Mouse (Mus musculus) intestine, embryonic 16.5 days (tissue): ENCODE data around the gene Fhad1. TPM values are rescaled to one million over a fixed set of nuclear protein-coding genes. Genes with fewer than 3 reads are reported as not detected.
"Not testable (repeated sequence)": the region's sequence is repeated elsewhere in the genome, so short reads cannot be mapped to it uniquely, and the experiment has no call there.

Experiments used
- ATAC-seq: fragments of 200-750 bp; cut with Nextera tagmentation; 2 replicates; pipeline ENCODE4 v1.8.0; 2017; ENCODE audit warnings: moderate TSS enrichment, moderate library complexity
- H3K27ac ChIP-seq: fragments of 300-500 bp; sonication (generic); 2 replicates; pipeline ENCODE4 v1.5.1; 2014; ENCODE audit warnings: mild to moderate bottlenecking, low read length
- H3K27me3 ChIP-seq: fragments of 300-500 bp; sonication (generic); replicated peaks from 2 replicates; pipeline ENCODE4 v1.6.1; 2014; ENCODE audit warnings: low read length, control low read depth, mixed read lengths; ENCODE audit not compliant: control insufficient read depth, insufficient read depth
- H3K36me3 ChIP-seq: fragments of 300-500 bp; sonication (generic); 2 replicates; pipeline ENCODE4 v1.6.1; 2014; ENCODE audit warnings: low read length, control low read depth; ENCODE audit not compliant: control insufficient read depth, insufficient read depth
- H3K4me1 ChIP-seq: fragments of 300-500 bp; sonication (generic); 2 replicates; pipeline ENCODE4 v1.6.1; 2014; ENCODE audit warnings: low read length, control low read depth, mixed read lengths; ENCODE audit not compliant: control insufficient read depth, insufficient read depth
- H3K4me2 ChIP-seq: fragments of 300-500 bp; sonication (generic); 2 replicates; pipeline ENCODE4 v1.6.1; 2014; ENCODE audit warnings: low read depth, low read length, control low read depth
- H3K4me3 ChIP-seq: fragments of 300-500 bp; sonication (generic); 2 replicates; pipeline ENCODE4 v1.5.1; 2014; ENCODE audit warnings: mild to moderate bottlenecking, low read length
- H3K9ac ChIP-seq: fragments of 300-500 bp; sonication (generic); 2 replicates; pipeline ENCODE4 v1.6.1; 2014; ENCODE audit warnings: low read depth, low read length
- H3K9me3 ChIP-seq: fragments of 300-500 bp; sonication (generic); 2 replicates; pipeline ENCODE4 v1.6.1; 2016; ENCODE audit warnings: low read length, control low read depth; ENCODE audit not compliant: control insufficient read depth
- WGBS: fragments of 180-500 bp; shearing (Covaris S2); extraction: QIAGEN DNeasy Blood & Tissue Kit; methylation state at CpG from one replicate; pipeline ENCODE4 v1.1.7; 2014; 5-methylcytosine and 5-hydroxymethylcytosine counted together
- polyA plus RNA-seq: library from polyadenylated mRNA; unstranded; fragments of >200 nt; fragmentation: Nextera tagmentation; extraction: Ambion mirVana; gene quantifications from 2 replicates; pipeline ENCODE4 v1.2.1, GENCODE M21; 2015

Fhad1 gene
- polyA plus RNA-seq, 1 experiment from 2014 or later = 2.3 TPM

DNA sequence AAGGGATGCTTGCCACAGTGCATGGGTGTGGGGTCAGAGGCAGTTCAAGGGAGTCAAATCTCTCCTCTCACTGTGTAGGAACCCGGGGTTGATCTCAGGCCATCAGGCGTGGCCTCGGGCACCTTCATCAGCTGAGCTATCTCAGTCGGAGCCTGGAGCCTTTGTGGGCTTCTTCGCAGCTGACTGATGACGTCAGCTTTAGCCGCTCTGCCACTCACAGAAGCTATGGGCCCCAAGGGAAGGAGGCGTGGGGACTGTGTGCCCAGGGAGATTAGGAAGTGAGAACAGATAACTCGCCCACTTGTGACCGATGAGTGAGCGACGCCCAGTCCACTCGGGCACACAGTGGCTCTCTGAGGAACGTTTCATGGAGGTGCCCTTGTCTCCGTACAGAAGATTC, 2.8 kb upstream of the Fhad1 start:
- Histone ChIP-seq H3K9me3 (no peaks in the 10 kb centered on the region), H3K9ac (no peak overlapping the region), H3K4me3 (no peak overlapping the region), H3K27me3 (no peaks in the 10 kb centered on the region), H3K36me3 (no peaks in the 10 kb centered on the region), H3K4me1 (peaks cover 14% of the 10 kb centered on the region), H3K4me2 (no peak overlapping the region), H3K27ac (no peak overlapping the region)
- WGBS = 37% methylated on average over 15 of the region's 15 CpGs
- ATAC-seq = peak; percentile 33

DNA sequence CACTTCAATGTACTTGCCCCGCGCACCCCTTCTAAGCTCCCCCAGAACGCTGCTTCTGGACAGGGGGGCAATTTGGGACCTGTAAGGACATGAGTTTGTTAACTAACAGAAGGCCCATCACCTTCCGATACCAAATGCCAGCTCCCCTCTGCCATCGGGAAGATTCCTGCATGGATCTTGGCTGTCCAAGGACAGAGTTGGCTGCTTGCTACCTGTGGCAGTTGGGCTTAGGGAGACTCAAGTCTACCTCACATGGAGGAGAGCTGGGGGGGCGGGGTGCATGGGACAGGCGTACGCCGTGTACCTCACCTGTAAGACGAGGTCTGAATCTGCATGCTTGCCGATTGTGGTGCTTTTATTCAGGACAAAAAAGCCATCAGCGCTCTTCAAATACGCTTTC, 3.6 kb downstream of the Fhad1 start:
- Histone ChIP-seq H3K4me3 (no peak overlapping the region), H3K27me3 (no peaks in the 10 kb centered on the region), H3K9me3 (no peaks in the 10 kb centered on the region), H3K4me2 (no peak overlapping the region), H3K27ac (no peak overlapping the region), H3K36me3 (no peaks in the 10 kb centered on the region), H3K4me1 (peaks cover 25% of the 10 kb centered on the region), H3K9ac (no peak overlapping the region)
- no peak for ATAC-seq
- WGBS = 91% methylated on average over 13 of the region's 13 CpGs

DNA sequence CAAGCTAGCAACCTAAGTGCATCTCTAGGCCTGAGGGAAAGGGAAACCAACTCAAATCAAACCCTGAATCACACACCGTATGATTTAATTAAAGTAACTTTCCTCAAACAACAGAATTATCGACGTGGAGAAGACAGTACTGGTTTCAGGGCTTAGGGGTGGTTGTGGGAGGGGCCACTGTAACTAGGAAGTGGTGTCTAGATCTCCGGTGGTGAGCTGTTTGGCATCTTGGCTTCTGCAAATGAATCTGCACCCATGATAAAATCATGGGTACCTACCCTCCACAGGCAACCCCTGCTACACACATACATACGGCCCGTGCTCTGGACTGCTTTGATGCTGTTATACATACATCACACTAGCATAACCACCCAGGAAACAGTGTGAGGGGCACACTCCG, 4.4 kb downstream of the Fhad1 start:
- Histone ChIP-seq H3K36me3 (no peaks in the 10 kb centered on the region), H3K4me3 (no peak overlapping the region), H3K27ac (no peak overlapping the region), H3K27me3 (no peaks in the 10 kb centered on the region), H3K4me2 (no peak overlapping the region), H3K9me3 (no peaks in the 10 kb centered on the region), H3K4me1 (peaks cover 26% of the 10 kb centered on the region), H3K9ac (no peak overlapping the region)
- WGBS = 70% methylated on average over 7 of the region's 7 CpGs
- no peak for ATAC-seq

DNA sequence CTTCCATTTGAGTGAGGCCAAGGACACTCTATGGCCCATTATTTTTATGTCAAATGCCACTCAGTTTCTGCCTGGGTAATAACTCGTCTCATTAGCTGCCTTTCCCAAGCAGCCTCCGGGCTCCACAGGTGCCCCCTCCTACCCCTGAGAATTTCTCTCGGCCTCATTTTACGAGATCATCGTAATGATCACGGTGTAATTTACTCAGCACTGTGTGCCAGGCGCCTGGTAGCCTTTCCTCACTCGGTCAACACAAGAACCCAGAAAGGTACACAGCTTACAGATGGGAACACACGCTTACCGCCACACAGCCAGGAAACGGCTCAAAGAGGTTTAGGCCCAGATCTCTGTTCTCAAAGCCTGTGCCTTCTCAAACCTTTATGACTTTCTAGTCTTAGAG, 6.7 kb downstream of the Fhad1 start:
- Histone ChIP-seq H3K9ac (no peak overlapping the region), H3K4me1 (peaks cover 19% of the 10 kb centered on the region), H3K36me3 (no peaks in the 10 kb centered on the region), H3K27me3 (no peaks in the 10 kb centered on the region), H3K9me3 (no peaks in the 10 kb centered on the region), H3K27ac (peak overlapping the region; percentile 57), H3K4me2 (no peak overlapping the region), H3K4me3 (no peak overlapping the region)
- 54% methylated on average over 11 of the region's 11 CpGs for WGBS
- peak; percentile 26 for ATAC-seq

DNA sequence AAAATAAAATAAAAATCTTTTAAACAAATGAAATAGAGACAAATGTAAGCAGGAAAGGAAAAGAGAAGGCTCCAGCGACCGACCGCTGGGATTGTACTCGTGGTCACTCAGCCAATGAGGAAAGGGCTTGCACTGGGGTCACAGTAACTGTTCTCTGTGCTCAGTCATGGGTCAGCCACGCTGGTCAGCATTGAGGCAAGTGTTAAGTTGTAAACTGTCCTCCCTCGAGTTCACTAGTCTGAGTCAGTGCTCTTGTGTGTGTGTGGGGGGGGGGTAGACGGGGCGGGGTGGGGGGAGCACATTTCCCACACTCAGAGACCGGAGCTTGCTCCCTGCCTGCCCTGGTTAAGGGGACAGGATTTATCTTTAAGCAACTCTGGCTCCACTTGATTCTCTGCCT, 14.3 kb downstream of the Fhad1 start:
- Histone ChIP-seq H3K9ac (no peak overlapping the region), H3K4me2 (no peak overlapping the region), H3K27me3 (no peaks in the 10 kb centered on the region), H3K4me1 (peaks cover 24% of the 10 kb centered on the region), H3K27ac (peak overlapping the region; percentile 27; the same call in 1 of the 2 replicates), H3K9me3 (no peaks in the 10 kb centered on the region), H3K36me3 (no peaks in the 10 kb centered on the region), H3K4me3 (no peak overlapping the region)
- WGBS = 56% methylated on average over 9 of the region's 9 CpGs
- ATAC-seq = no peak

DNA sequence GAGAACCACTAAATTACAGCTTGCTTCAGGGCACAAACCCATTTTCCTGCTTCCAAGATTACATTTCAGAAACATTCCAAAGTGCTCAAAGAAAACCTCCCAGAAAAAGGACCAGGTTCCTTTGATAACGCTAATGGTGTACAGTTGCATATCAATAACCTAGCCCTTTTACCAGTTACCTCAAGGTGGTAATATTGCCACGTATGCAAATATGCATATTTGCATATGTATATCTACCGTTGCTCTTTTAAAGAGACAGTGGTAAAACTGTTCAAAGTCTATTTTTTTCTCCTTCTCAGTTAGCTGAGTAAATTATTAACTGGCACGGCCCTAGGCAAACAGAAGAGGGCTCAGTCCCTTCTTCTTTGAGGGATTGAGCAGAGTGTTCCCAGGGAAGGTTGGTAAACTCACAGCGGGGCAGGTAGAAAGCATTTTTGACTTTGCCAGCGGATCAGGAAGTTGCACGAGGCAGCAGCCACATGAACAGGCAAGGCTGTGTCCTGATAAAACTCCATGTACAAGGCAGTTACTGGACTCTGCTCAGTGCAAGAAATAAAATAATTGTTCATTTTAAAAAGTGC, 15.3 kb downstream of the Fhad1 start:
- no peak overlapping the region for H3K4me2 ChIP-seq
- WGBS = 42% methylated on average over 7 of the region's 7 CpGs
- H3K4me3 ChIP-seq = no peak overlapping the region
- no peaks in the 10 kb centered on the region for H3K9me3 ChIP-seq
- no peaks in the 10 kb centered on the region for H3K27me3 ChIP-seq
- no peak overlapping the region for H3K9ac ChIP-seq
- ATAC-seq = peak; percentile 89
- peaks cover 24% of the 10 kb centered on the region for H3K4me1 ChIP-seq
- peak overlapping the region; percentile 97 for H3K27ac ChIP-seq
- no peaks in the 10 kb centered on the region for H3K36me3 ChIP-seq

DNA sequence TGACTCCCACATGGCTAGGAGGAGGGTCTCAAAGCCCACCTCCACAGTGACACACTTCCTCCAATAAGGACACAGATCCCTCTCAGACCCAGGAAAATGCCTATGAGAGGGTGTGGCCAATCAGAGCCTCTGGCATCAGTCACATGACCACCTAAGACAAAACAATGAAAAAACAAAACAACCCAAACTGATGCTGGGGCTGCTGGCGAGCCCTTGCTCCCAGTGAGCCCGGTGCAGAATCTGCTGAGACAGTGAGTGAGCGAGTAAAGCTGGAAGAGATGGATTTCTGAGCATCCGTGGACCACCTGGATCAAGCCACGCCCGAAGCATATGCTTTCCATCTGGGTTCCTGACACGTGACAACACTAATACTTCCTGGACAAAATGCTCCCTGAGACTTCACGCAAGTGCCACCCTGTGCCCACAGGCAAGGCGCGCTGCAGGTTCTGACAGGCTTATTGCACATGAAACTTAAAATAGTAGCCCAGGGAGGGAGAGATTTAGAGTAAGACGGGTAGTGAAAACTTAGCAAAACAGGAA, 16.5 kb downstream of the Fhad1 start:
- Histone ChIP-seq H3K27me3 (no peaks in the 10 kb centered on the region), H3K9me3 (no peaks in the 10 kb centered on the region), H3K27ac (peak overlapping the region; percentile 46), H3K4me1 (peaks cover 24% of the 10 kb centered on the region), H3K36me3 (no peaks in the 10 kb centered on the region), H3K9ac (no peak overlapping the region), H3K4me3 (peak overlapping the region; percentile 22), H3K4me2 (peak overlapping the region; percentile 41)
- ATAC-seq = no peak
- WGBS = 36% methylated on average over 11 of the region's 11 CpGs

DNA sequence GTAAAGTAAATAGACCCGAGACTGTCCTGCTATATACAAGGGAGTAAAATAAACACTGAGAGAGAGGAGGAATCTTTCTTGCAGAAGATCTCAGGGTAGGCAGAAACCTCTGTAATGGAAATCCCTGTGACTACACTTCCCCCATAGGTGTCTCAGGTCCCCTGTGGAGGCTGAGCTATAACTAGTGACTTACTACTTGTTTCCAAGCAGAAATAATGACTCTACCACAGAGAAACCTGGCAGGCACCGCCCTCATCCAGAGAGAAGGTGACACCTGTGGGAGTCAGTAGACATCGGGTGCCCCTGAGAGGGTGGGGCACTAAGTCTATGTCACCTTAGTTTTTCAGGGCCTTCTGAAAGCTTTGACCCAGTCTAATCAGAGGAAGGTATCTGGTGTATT, 18.0 kb downstream of the Fhad1 start:
- peak; percentile 36; the same call in 1 of the 2 replicates for ATAC-seq
- no peaks in the 10 kb centered on the region for H3K9me3 ChIP-seq
- H3K27ac ChIP-seq = peak overlapping the region; percentile 43
- no peaks in the 10 kb centered on the region for H3K36me3 ChIP-seq
- no peak overlapping the region for H3K4me3 ChIP-seq
- WGBS = 42% methylated on average over 3 of the region's 3 CpGs
- no peaks in the 10 kb centered on the region for H3K27me3 ChIP-seq
- no peak overlapping the region for H3K4me2 ChIP-seq
- H3K4me1 ChIP-seq = peaks cover 27% of the 10 kb centered on the region
- H3K9ac ChIP-seq = no peak overlapping the region

DNA sequence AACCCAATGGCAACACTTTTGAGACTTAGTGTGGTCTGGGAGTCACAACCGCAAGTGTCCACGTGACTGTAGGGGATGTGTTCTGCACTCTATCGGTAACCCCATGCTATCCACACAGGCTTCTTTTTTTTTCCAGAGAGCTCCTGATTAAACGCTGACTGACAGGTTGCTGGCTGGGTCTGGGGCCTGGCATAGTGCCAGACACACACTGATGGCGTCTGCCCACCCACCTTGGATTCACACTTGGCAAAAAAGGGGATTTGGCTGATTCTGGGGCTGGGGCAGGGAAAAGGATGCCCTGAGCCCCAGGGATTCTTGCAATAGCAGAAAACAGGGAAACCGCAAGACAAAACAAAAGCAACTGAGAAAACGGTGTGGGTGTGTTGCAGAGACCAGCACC, 18.8 kb downstream of the Fhad1 start:
- Histone ChIP-seq H3K4me1 (peaks cover 27% of the 10 kb centered on the region), H3K27ac (peak overlapping the region; percentile 43; the same call in 1 of the 2 replicates), H3K27me3 (no peaks in the 10 kb centered on the region), H3K4me2 (no peak overlapping the region), H3K9me3 (no peaks in the 10 kb centered on the region), H3K9ac (no peak overlapping the region), H3K36me3 (no peaks in the 10 kb centered on the region), H3K4me3 (no peak overlapping the region)
- ATAC-seq = no peak
- WGBS = 63% methylated on average over 7 of the region's 7 CpGs

DNA sequence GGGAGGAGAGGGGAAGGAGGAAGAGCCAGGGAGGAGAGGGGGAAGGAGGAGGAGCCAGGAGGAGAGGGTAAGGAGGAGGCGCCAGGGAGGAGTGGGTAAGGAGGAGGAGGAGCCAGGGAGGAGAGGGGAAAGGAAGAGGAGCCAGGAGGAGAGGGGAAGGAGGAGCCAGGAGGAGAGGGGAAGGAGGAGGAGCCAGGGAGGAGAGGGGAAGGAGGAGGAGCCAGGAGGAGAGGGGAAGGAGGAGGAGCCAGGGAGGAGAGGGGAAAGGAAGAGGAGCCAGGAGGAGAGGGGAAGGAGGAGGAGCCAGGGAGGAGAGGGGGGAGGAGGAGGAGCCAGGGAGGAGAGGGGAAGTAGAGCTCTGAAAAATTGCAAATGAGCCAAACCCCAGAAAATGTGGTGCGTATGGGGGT, 20.8 kb downstream of the Fhad1 start:
- H3K4me3 ChIP-seq, H3K9me3 ChIP-seq, H3K4me2 ChIP-seq, H3K27ac ChIP-seq, H3K27me3 ChIP-seq, H3K9ac ChIP-seq, H3K36me3 ChIP-seq, ATAC-seq: not testable (repeated sequence)
- 60% methylated on average over 2 of the region's 2 CpGs for WGBS
- H3K4me1 ChIP-seq = peaks cover 27% of the 10 kb centered on the region
